Mouse (Mus musculus): ENCODE data around the gene Cfap65.

DNA sequence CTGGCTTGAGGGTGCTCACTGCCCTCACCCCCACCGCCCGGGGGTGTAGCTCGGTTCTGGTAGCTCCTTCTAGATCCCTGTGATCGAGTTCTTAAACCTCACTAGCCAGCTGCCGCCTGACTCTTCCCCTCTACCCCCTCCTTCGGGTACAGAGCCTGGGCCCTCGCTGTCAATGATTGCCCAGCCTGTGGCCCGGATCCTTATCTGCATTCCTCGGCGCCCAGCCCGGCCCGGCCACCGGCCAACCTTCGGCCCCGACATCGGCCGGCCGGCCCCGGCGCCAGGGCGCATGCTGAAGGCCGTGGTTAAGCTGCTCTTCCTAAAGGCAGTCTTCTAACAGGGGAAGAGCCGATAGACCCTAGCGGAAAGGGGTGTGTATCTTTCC, 14.3 kb upstream of the Cfap65 start:
- TF ChIP-seq CTCF (IDR thresholded peaks at IDR 0.05; ENCODE audit: low read depth, low read length) (no peak), EP300 (IDR thresholded peaks at IDR 0.05; ENCODE audit: insufficient read depth, low read depth, low read length) (no peak)
